Comparison of ENCODE assay signal across 19 mouse cellular contexts in the genomic region with DNA sequence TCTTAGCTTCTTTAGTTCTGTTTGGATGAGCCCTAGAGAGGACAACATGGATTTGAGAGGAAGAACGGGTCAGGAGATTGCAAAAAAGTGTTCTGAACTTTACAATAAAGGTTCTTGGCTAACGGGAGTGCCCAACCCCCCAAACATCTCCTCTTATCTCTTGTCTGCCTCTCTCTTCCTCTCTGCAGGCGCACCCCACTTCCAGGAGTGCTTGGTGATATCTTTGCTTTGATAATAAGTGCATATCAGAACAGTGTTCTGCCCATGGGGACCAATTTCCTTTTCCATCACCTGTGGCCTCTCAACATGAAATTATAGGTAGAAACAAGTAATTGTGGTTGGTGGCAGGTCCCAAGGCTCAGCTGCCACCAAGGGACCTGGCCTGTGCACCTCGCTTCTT.
A peak's percentile ranks its signal among the peaks of the same experiment; 100 is the strongest.
DNase-seq lines count a peak whose midpoint lies in the region; ATAC-seq and TF ChIP-seq lines count a peak whose summit lies in the region.
"Had no signal": no experiment of that assay in that cellular context is flagged by ENCODE, and none has a peak within 500 bp of the region (broad histone marks: within the 10 kb centered on the region; RNA-seq: fewer than 3 reads in every experiment).

No protein-coding gene starts in this region.

- H3K36me3 ChIP-seq in heart, adult 2 months (ENCODE audit: control insufficient read depth, insufficient read depth, low read length), result peaks cover 3% of the 10 kb centered on the region
- H3K36me3 ChIP-seq in heart, embryonic 11.5 days (ENCODE audit: control insufficient read depth, insufficient read depth, low read length), result no peaks in the 10 kb centered on the region
- H3K36me3 ChIP-seq in MEL (ENCODE audit: control insufficient read depth in 1 of 2, insufficient read depth in 2 of 2, low read length in 2 of 2), result peaks cover 0 to 38% of the 10 kb centered on the region in 2 experiments; a peak in 2 of 4 replicates
- H3K36me3 ChIP-seq in liver, postnatal 0 days (replicated peaks; ENCODE audit: insufficient read depth, low read length), result no peaks in the 10 kb centered on the region
- H3K36me3 ChIP-seq: embryonic facial prominence, embryonic 10.5 days; embryonic facial prominence, embryonic 12.5 days; forebrain, embryonic 15.5 days had no signal

- H3K27me3 ChIP-seq in heart, adult 2 months (ENCODE audit: control insufficient read depth, insufficient read depth, low read length), result no peaks in the 10 kb centered on the region
- H3K27me3 ChIP-seq in heart, embryonic 11.5 days (ENCODE audit: control insufficient read depth, insufficient read depth, low read length), result no peaks in the 10 kb centered on the region
- no peaks in the 10 kb centered on the region for H3K27me3 ChIP-seq in MEL (ENCODE audit: control insufficient read depth in 1 of 2, insufficient read depth in 2 of 2, low read length in 2 of 2)
- no peaks in the 10 kb centered on the region for H3K27me3 ChIP-seq in liver, postnatal 0 days (ENCODE audit: insufficient read depth, low read length)
- H3K27me3 ChIP-seq: forebrain, embryonic 15.5 days had no signal

- peak overlapping the region; percentile 1; the same call in 1 of the 2 replicates for H3K27ac ChIP-seq in heart, adult 2 months
- no peak overlapping the region for H3K27ac ChIP-seq in heart, embryonic 11.5 days (ENCODE audit: low read depth, low read length)
- peak overlapping the region; percentile 30 for H3K27ac ChIP-seq in MEL (ENCODE audit: control insufficient read depth, low read depth, low read length)
- H3K27ac ChIP-seq in liver, postnatal 0 days (ENCODE audit: low read depth), result no peak overlapping the region
- H3K27ac ChIP-seq: embryonic facial prominence, embryonic 10.5 days; embryonic facial prominence, embryonic 12.5 days; forebrain, embryonic 13.5 days; forebrain, embryonic 15.5 days had no signal

- intact Hi-C loops in heart, adult 2 months (cut with DNase I), result no loop called here

- H3K79me2 ChIP-seq in heart, adult 2 months (replicated peaks; ENCODE audit: control insufficient read depth, insufficient read depth, low read length), result no peaks in the 10 kb centered on the region
- no peaks in the 10 kb centered on the region for H3K79me2 ChIP-seq in MEL (ENCODE audit: control insufficient read depth, insufficient read depth, low read length, poor library complexity)

- H3K9ac ChIP-seq in heart, adult 2 months (ENCODE audit: low read depth, low read length), result no peak overlapping the region
- no peak overlapping the region for H3K9ac ChIP-seq in heart, embryonic 11.5 days (ENCODE audit: low read depth, low read length)
- no peak overlapping the region for H3K9ac ChIP-seq in MEL (ENCODE audit: control insufficient read depth, low read depth, low read length, poor library complexity, severe bottlenecking)
- no peak overlapping the region for H3K9ac ChIP-seq in liver, postnatal 0 days (replicated peaks)
- H3K9ac ChIP-seq: embryonic facial prominence, embryonic 12.5 days; forebrain, embryonic 13.5 days; forebrain, embryonic 15.5 days; forebrain, postnatal 0 days had no signal

- H3K4me3 ChIP-seq in heart, adult 2 months, result no peak overlapping the region
- H3K4me3 ChIP-seq in heart, embryonic 11.5 days (ENCODE audit: low read depth, low read length), result no peak overlapping the region
- no peak overlapping the region for H3K4me3 ChIP-seq in MEL (ENCODE audit: control insufficient read depth in 1 of 2, insufficient read depth in 1 of 2, low read depth in 2 of 2, low read length in 2 of 2)
- no peak overlapping the region for H3K4me3 ChIP-seq in liver, postnatal 0 days (ENCODE audit: low read depth, low read length)
- H3K4me3 ChIP-seq: embryonic facial prominence, embryonic 10.5 days; embryonic facial prominence, embryonic 12.5 days; forebrain, embryonic 13.5 days; forebrain, embryonic 15.5 days had no signal

- H3K9me3 ChIP-seq in heart, embryonic 11.5 days (replicated peaks; ENCODE audit: control insufficient read depth, low read length), result no peaks in the 10 kb centered on the region
- H3K9me3 ChIP-seq in MEL (replicated peaks; ENCODE audit: insufficient read depth, low read length), result no peaks in the 10 kb centered on the region
- no peaks in the 10 kb centered on the region for H3K9me3 ChIP-seq in liver, postnatal 0 days (ENCODE audit: low read length)
- H3K9me3 ChIP-seq: embryonic facial prominence, embryonic 10.5 days; embryonic facial prominence, embryonic 12.5 days; forebrain, embryonic 13.5 days; forebrain, embryonic 15.5 days had no signal

- TF ChIP-seq RAD21 in MEL (IDR thresholded peaks at IDR 0.05; ENCODE audit: low read depth, low read length), result no peak

- no peak for TF ChIP-seq CTCF in heart, adult 2 months (IDR thresholded peaks at IDR 0.05)
- TF ChIP-seq CTCF in MEL (IDR thresholded peaks at IDR 0.05 in 2 of 3, conservative IDR thresholded peaks at IDR 0.05 in 1 of 3; ENCODE audit: control insufficient read depth in 1 of 3, insufficient read depth in 1 of 3, low read depth in 2 of 3, low read length in 3 of 3, poor library complexity in 1 of 3, severe bottlenecking in 1 of 3), result no peak
- no peak for TF ChIP-seq CTCF in liver, postnatal 0 days (IDR thresholded peaks at IDR 0.05; ENCODE audit: low read depth)

- ATAC-seq in heart, embryonic 11.5 days (replicated peaks; ENCODE audit: insufficient number of reproducible peaks, low FRiP score, low TSS enrichment), result no peak
- no peak for ATAC-seq in liver, postnatal 0 days
- ATAC-seq: forebrain, embryonic 13.5 days; forebrain, embryonic 15.5 days; forebrain, postnatal 0 days had no signal

- TF ChIP-seq EP300 in heart, adult 2 months (IDR thresholded peaks at IDR 0.05; ENCODE audit: insufficient read depth, low read depth, low read length), result no peak
- peak; percentile 83 to 86 for TF ChIP-seq EP300 in MEL (IDR thresholded peaks at IDR 0.05; ENCODE audit: low read depth in 1 of 2, low read length in 2 of 2)
- no peak for TF ChIP-seq EP300 in liver, postnatal 0 days (IDR thresholded peaks at IDR 0.05; ENCODE audit: low read depth)

- no peak overlapping the region for H3K4me2 ChIP-seq in heart, embryonic 11.5 days
- no peak overlapping the region for H3K4me2 ChIP-seq in liver, postnatal 0 days (ENCODE audit: low read depth, low read length)
- H3K4me2 ChIP-seq: embryonic facial prominence, embryonic 12.5 days; forebrain, embryonic 13.5 days; forebrain, embryonic 15.5 days had no signal

- DNase-seq in heart, adult 2 months, result no peak
- DNase-seq in MEL (ENCODE audit: low read depth, low spot score) (peak; percentile 44), MEL-GATA-1-ER (ENCODE audit: extremely low read depth, low read depth) (peak; percentile 22)
- DNase-seq in liver, postnatal 0 days, result no peak
- DNase-seq in adrenal gland, adult 8-10 months, result no peak
- DNase-seq: adrenal gland, adult 2 months; adrenal gland, postnatal 14 days; adrenal gland, postnatal 36 days; cerebellum, adult 11-12 months; cerebellum, adult 2 months; cerebellum, adult 9-10 months; cerebellum, postnatal 10 days; cerebellum, postnatal 25 days; forebrain, postnatal 0 days had no signal

- peaks cover 42% of the 10 kb centered on the region for H3K4me1 ChIP-seq in heart, adult 2 months (ENCODE audit: control insufficient read depth, insufficient read depth, low read length)
- H3K4me1 ChIP-seq in heart, embryonic 11.5 days (ENCODE audit: control insufficient read depth, insufficient read depth, low read length), result peaks cover 46% of the 10 kb centered on the region
- H3K4me1 ChIP-seq in MEL (ENCODE audit: control insufficient read depth in 1 of 2, insufficient read depth in 2 of 2, low read length in 2 of 2), result peaks cover 4 to 41% of the 10 kb centered on the region in 2 experiments
- H3K4me1 ChIP-seq in liver, postnatal 0 days (ENCODE audit: insufficient read depth), result peaks cover 25% of the 10 kb centered on the region
- H3K4me1 ChIP-seq: embryonic facial prominence, embryonic 12.5 days; forebrain, embryonic 15.5 days had no signal

- TF ChIP-seq POLR2A in heart, adult 2 months (IDR thresholded peaks at IDR 0.05; ENCODE audit: insufficient read depth, low read depth, low read length), result no peak
- no peak for TF ChIP-seq POLR2A in MEL (IDR thresholded peaks at IDR 0.05; ENCODE audit: control insufficient read depth in 1 of 2, insufficient read depth in 1 of 2, low read depth in 1 of 2, low read length in 2 of 2, poor library complexity in 1 of 2)

- 58% methylated on average over 4 of the region's 4 CpGs for WGBS in heart, adult 2 months
- WGBS in heart, embryonic 11.5 days (ENCODE audit: insufficient replicate concordance), result 46% methylated on average over 4 of the region's 4 CpGs
- 48% methylated on average over 4 of the region's 4 CpGs for WGBS in liver, postnatal 0 days (ENCODE audit: insufficient replicate concordance)

TF ChIP-seq in MEL, 35 proteins besides CTCF, POLR2A, EP300 and RAD21 (continues in another document):
- TF ChIP-seq MAX (IDR thresholded peaks at IDR 0.05; ENCODE audit: low read length) (no peak), ZKSCAN1 (IDR thresholded peaks at IDR 0.05; ENCODE audit: low read depth, low read length) (no peak), MAFK (IDR thresholded peaks at IDR 0.05; ENCODE audit: borderline replicate concordance, low read depth, low read length) (no peak), MYB (IDR thresholded peaks at IDR 0.05; ENCODE audit: low read depth, low read length) (no peak), TCF12 (IDR thresholded peaks at IDR 0.05; ENCODE audit: low read depth, low read length) (peak; percentile 85), TAL1 (IDR thresholded peaks at IDR 0.05; ENCODE audit: low read length) (no peak), MYC (IDR thresholded peaks at IDR 0.05; ENCODE audit: low read depth, low read length) (0 out of 2 replicates have a peak, but pooled peaks have one; percentile 26), CHD2 (IDR thresholded peaks at IDR 0.05; ENCODE audit: low read length) (0 out of 2 replicates have a peak, but pooled peaks have one; percentile 46), NRF1 (IDR thresholded peaks at IDR 0.05; ENCODE audit: insufficient read depth, low read depth, low read length, poor library complexity, severe bottlenecking) (no peak), CHD1 (IDR thresholded peaks at IDR 0.05; ENCODE audit: low read depth, low read length) (no peak), MAZ (IDR thresholded peaks at IDR 0.05; ENCODE audit: low read depth, low read length) (no peak), JUND (IDR thresholded peaks at IDR 0.05; ENCODE audit: low read depth, low read length) (no peak), NELFE (IDR thresholded peaks at IDR 0.05; ENCODE audit: low read depth, low read length) (no peak), BHLHE40 (IDR thresholded peaks at IDR 0.05; ENCODE audit: borderline replicate concordance, low read depth, low read length) (peak; percentile 58; the same call in 1 of the 2 replicates), RCOR1 (IDR thresholded peaks at IDR 0.05; ENCODE audit: low read depth, low read length) (0 out of 2 replicates have a peak, but pooled peaks have one; percentile 48), GABPA (IDR thresholded peaks at IDR 0.05; ENCODE audit: low read depth, low read length) (no peak), KAT2A (conservative IDR thresholded peaks at IDR 0.05; ENCODE audit: low read depth, low read length) (no peak), SIN3A (IDR thresholded peaks at IDR 0.05; ENCODE audit: low read length) (no peak), ELF1 (IDR thresholded peaks at IDR 0.05; ENCODE audit: low read depth, low read length) (no peak)

Comparison
In these comparisons a context has a peak if more than half of its experiments do, and no peak if none do; other contexts are left out.
1. H3K27ac ChIP-seq: peak in heart, adult 2 months (single experiment) and MEL (single experiment); none in heart, embryonic 11.5 days (single experiment) and liver, postnatal 0 days (single experiment).
2. DNase-seq: peak in MEL (single experiment) and MEL-GATA-1-ER (single experiment); none in heart, adult 2 months (0 of 2), liver, postnatal 0 days (single experiment) and adrenal gland, adult 8-10 months (single experiment).